Mouse (Mus musculus) stomach, embryonic 14.5 days (tissue): ENCODE measurements around the gene Mtch1. TPM values are rescaled to one million over a fixed set of nuclear protein-coding genes. Genes with fewer than 3 reads are reported as not detected.

Experiments
- ATAC-seq: fragments of 200-750 bp; cut with Nextera tagmentation; 2 replicates; pipeline ENCODE4 v1.8.0; 2017; ENCODE audit warnings: low read depth, moderate TSS enrichment; ENCODE audit not compliant: insufficient number of reproducible peaks, insufficient read depth, low FRiP score
- H3K27ac ChIP-seq: fragments of 300-500 bp; sonication (generic); 2 replicates; pipeline ENCODE4 v1.5.1; 2014; ENCODE audit warnings: mild to moderate bottlenecking, low read length, moderate library complexity, mixed read lengths
- H3K27me3 ChIP-seq: fragments of 300-500 bp; sonication (generic); 2 replicates; pipeline ENCODE4 v1.6.1; 2014; ENCODE audit warnings: low read length, control low read depth, mixed read lengths; ENCODE audit not compliant: control insufficient read depth, insufficient read depth
- H3K36me3 ChIP-seq: fragments of 300-500 bp; sonication (generic); 2 replicates; pipeline ENCODE4 v1.6.1; 2014; ENCODE audit warnings: mild to moderate bottlenecking, control low read depth, low read length, moderate library complexity, mixed read lengths; ENCODE audit not compliant: control insufficient read depth, insufficient read depth
- H3K4me1 ChIP-seq: fragments of 300-500 bp; sonication (generic); 2 replicates; pipeline ENCODE4 v1.6.1; 2014; ENCODE audit warnings: low read length, control low read depth, mixed read lengths; ENCODE audit not compliant: control insufficient read depth, insufficient read depth
- H3K4me2 ChIP-seq: fragments of 300-500 bp; sonication (generic); replicated peaks from 2 replicates; pipeline ENCODE4 v1.6.1; 2014; ENCODE audit warnings: low read depth, low read length, control low read depth
- H3K4me3 ChIP-seq: fragments of 300-500 bp; sonication (generic); 2 replicates; pipeline ENCODE4 v1.5.1; 2014; ENCODE audit warnings: low read depth, low read length, control low read depth
- H3K9ac ChIP-seq: fragments of 300-500 bp; sonication (generic); replicated peaks from 2 replicates; pipeline ENCODE4 v1.6.1; 2014; ENCODE audit warnings: low read depth, mild to moderate bottlenecking, control low read depth, low read length, moderate library complexity, mixed read lengths
- H3K9me3 ChIP-seq: fragments of 300-500 bp; sonication (generic); 2 replicates; pipeline ENCODE4 v1.6.1; 2016; ENCODE audit warnings: low read depth, low read length, control low read depth; ENCODE audit not compliant: control insufficient read depth
- WGBS: fragments of 180-500 bp; shearing (Covaris S2); extraction: QIAGEN DNeasy Blood & Tissue Kit; methylation state at CpG from one replicate; pipeline ENCODE4 v1.1.7; 2014; 5-methylcytosine and 5-hydroxymethylcytosine counted together
- polyA plus RNA-seq: library from polyadenylated mRNA; unstranded; fragments of >200 nt; fragmentation: Nextera tagmentation; extraction: Ambion mirVana; gene quantifications from 2 replicates; pipeline ENCODE4 v1.2.1, GENCODE M21; 2014

Mtch1 gene
- polyA plus RNA-seq, 1 experiment from 2014 or later: 287 TPM

DNA sequence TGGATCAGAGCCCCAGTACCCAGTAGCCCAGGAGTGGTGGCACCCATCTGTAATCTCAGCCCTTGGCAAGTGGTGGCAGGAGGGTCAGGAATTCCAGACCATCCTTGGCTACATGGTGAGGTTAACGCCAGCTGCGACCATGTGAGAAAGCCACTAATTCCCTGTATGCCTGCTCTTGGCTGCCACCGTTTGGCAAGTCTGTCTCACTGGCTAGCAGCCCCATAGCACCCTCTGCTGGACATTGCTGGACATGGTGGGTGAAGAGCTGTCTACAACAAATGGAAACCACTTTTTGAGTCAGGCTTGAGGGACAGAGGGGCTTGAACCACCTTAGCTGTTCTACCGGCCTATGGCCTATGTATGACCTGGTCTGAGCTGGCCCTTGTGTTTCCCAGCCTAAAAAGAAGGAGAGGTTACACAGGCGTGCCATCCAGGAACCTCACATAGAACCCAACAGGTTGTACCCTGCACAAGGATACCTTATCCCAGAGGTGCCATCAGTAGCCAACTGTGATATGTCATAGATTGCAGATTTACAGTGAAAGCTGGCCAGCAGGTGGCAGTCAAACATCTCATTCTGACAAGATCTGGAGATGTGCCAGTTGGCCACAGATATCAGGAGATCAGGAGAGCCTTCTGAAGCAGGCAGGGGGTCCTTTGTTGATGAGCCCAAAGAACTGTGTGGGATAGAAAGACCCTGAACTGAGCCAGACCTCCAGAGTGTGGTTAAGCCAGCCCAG, 23.4 kb upstream of the Mtch1 start:
- ATAC-seq: no peak
- no peak overlapping the region for H3K4me2 ChIP-seq
- no peaks in the 10 kb centered on the region for H3K36me3 ChIP-seq
- H3K27ac ChIP-seq: no peak overlapping the region
- no peak overlapping the region for H3K9ac ChIP-seq
- no peaks in the 10 kb centered on the region for H3K9me3 ChIP-seq
- WGBS: 13% methylated on average over 5 of the region's 5 CpGs
- no peak overlapping the region for H3K4me3 ChIP-seq
- 0 out of 2 replicates have a peak, but pooled peaks cover 5% of the 10 kb centered on the region for H3K4me1 ChIP-seq
- H3K27me3 ChIP-seq: no peaks in the 10 kb centered on the region

DNA sequence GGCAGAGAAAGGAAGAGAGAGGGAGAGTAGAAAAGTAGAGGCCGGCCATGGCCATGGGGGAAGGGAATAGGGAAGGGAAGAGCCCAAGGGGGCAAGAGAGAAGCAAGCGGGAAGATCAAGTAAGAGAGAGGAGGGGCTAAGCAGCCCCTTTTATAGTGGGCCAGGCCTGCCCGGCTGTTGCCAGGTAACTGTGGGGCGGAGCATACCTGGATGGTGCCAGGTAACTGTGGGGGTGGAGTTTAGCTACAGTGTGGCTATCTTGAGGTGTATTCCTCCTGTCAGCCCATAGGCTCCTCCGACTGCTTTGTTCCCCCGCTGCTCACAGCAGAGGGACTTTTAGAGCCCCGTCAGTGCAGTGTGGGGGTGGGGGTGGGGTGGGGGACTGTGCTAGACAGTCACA, 21.0 kb upstream of the Mtch1 start:
- 22% methylated on average over 7 of the region's 7 CpGs for WGBS
- H3K36me3 ChIP-seq: no peaks in the 10 kb centered on the region
- peak; percentile 54 for ATAC-seq
- no peak overlapping the region for H3K27ac ChIP-seq
- no peak overlapping the region for H3K9ac ChIP-seq
- no peaks in the 10 kb centered on the region for H3K27me3 ChIP-seq
- H3K4me2 ChIP-seq: peak overlapping the region; percentile 30
- no peak overlapping the region for H3K4me3 ChIP-seq
- H3K4me1 ChIP-seq: 0 out of 2 replicates have a peak, but pooled peaks cover 5% of the 10 kb centered on the region
- H3K9me3 ChIP-seq: no peaks in the 10 kb centered on the region

- H3K27ac ChIP-seq: no peak overlapping the region
- no peak for ATAC-seq
- H3K9ac ChIP-seq: no peak overlapping the region
Observed at GRCm38 (mm10) chr17:29365105-29365621, 17.4 kb upstream of the Mtch1 start.

DNA sequence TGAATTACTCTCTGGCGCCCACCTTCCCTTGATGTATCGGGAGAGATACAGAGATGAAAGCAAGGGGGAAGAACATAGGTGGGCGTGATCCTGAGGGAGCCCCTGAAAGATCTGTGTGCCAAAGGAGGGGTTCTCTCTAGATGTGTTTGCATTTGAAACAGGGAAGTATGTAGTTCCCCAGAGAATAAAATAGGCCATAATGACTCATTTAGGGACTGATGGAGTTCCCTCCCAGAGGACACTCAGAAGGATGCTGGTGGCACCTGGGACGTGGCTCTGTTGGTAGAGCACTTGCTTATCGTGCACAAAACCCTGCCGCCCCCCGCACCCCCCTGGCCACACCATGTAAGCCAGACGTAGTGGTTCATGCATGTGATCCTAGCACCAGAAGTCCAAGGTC, 15.4 kb upstream of the Mtch1 start:
- Histone ChIP-seq H3K4me3 (no peak overlapping the region), H3K9ac (no peak overlapping the region), H3K36me3 (no peaks in the 10 kb centered on the region), H3K4me1 (no peaks in the 10 kb centered on the region), H3K9me3 (no peaks in the 10 kb centered on the region), H3K27ac (no peak overlapping the region), H3K4me2 (no peak overlapping the region), H3K27me3 (no peaks in the 10 kb centered on the region)
- no peak for ATAC-seq
- 75% methylated on average over 8 of the region's 8 CpGs for WGBS

More at GRCm38 (mm10) chr17:29365105-29365621, 17.4 kb upstream of the Mtch1 start:
- Histone ChIP-seq H3K36me3 (no peaks in the 10 kb centered on the region), H3K4me1 (0 out of 2 replicates have a peak, but pooled peaks cover 5% of the 10 kb centered on the region), H3K9me3 (no peaks in the 10 kb centered on the region), H3K27me3 (no peaks in the 10 kb centered on the region), H3K4me3 (no peak overlapping the region), H3K4me2 (no peak overlapping the region)
- 88% methylated on average over 13 of the region's 13 CpGs for WGBS

- no peaks in the 10 kb centered on the region for H3K36me3 ChIP-seq
- WGBS: 54% methylated on average over 8 of the region's 8 CpGs
- no peak overlapping the region for H3K4me2 ChIP-seq
- H3K27me3 ChIP-seq: no peaks in the 10 kb centered on the region
- H3K27ac ChIP-seq: no peak overlapping the region
- H3K9ac ChIP-seq: no peak overlapping the region
- no peak for ATAC-seq
- H3K4me3 ChIP-seq: no peak overlapping the region
- H3K9me3 ChIP-seq: no peaks in the 10 kb centered on the region
- H3K4me1 ChIP-seq: peaks cover 1% of the 10 kb centered on the region; the same call in 1 of the 2 replicates
Observed at GRCm38 (mm10) chr17:29361982-29362691, 14.4 kb upstream of the Mtch1 start.

GRCm38 (mm10) chr17:29360761-29361221, 13.1 kb upstream of the Mtch1 start, which contains the start of gene Fgd2:
Gene Fgd2, plus strand, starts transcription at chr17:29360914.
- H3K4me2 ChIP-seq: 0 out of 2 replicates have a peak within 1 kb of the TSS, but pooled peaks have one; percentile 10
- ATAC-seq: no peak

GRCm38 (mm10) chr17:29358928-29359327, 11.2 kb upstream of the Mtch1 start:
- Histone ChIP-seq H3K27me3 (no peaks in the 10 kb centered on the region), H3K36me3 (no peaks in the 10 kb centered on the region), H3K4me1 (peaks cover 21% of the 10 kb centered on the region), H3K4me3 (no peak overlapping the region), H3K4me2 (no peak overlapping the region), H3K27ac (no peak overlapping the region), H3K9ac (no peak overlapping the region), H3K9me3 (no peaks in the 10 kb centered on the region)
- 69% methylated on average over 3 of the region's 3 CpGs for WGBS
- no peak for ATAC-seq

More at GRCm38 (mm10) chr17:29360761-29361221, 13.1 kb upstream of the Mtch1 start, which contains the start of gene Fgd2:
- Histone ChIP-seq H3K9me3 (no peaks in the 10 kb centered on the region), H3K9ac (no peak within 1 kb of the TSS), H3K4me3 (no peak within 1 kb of the TSS), H3K36me3 (no peaks in the 10 kb centered on the region), H3K4me1 (peaks cover 13% of the 10 kb centered on the region), H3K27me3 (no peaks in the 10 kb centered on the region), H3K27ac (no peak within 1 kb of the TSS)
- 16% methylated on average over 5 of the region's 5 CpGs for WGBS

DNA sequence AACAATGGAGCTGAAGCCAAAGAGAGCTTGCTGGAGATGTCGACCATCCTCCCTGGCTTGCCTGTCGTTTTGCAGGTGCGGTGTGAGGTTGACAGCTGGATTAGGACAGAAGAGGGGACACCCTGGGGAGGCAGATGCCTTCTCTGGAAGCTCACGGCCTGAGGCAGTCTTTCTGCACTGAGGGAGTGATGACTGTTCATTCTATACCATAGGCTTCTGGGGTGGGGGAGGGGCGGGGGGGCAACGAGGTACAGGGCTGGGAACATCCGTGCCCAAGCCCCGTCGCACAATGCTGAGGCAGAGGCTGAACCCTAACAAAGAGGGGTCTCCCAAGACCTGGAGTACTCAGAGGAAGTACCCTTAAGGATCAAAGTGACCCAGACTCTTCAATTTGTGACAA, 9.1 kb upstream of the Mtch1 start:
- H3K27ac ChIP-seq: peak overlapping the region; percentile 96; the same call in 1 of the 2 replicates
- 7% methylated on average over 9 of the region's 9 CpGs for WGBS

More for the DNA sequence above, 9.1 kb upstream of the Mtch1 start:
- H3K27me3 ChIP-seq: no peaks in the 10 kb centered on the region
- peak; percentile 5; the same call in 1 of the 2 replicates for ATAC-seq
- H3K9me3 ChIP-seq: no peaks in the 10 kb centered on the region
- no peak overlapping the region for H3K9ac ChIP-seq
- H3K4me3 ChIP-seq: peak overlapping the region; percentile 22
- peaks cover 21% of the 10 kb centered on the region for H3K4me1 ChIP-seq
- peak overlapping the region; percentile 47 for H3K4me2 ChIP-seq
- no peaks in the 10 kb centered on the region for H3K36me3 ChIP-seq
